Mouse (Mus musculus) macrophage (primary cell): ENCODE measurements around the gene Zfp322a. TPM values are rescaled to one million over a fixed set of nuclear protein-coding genes. Genes with fewer than 3 reads are reported as not detected.

Experiments used
- polyA plus RNA-seq: library from polyadenylated mRNA; stranded (reverse); fragments of 250-400 nt; gene quantifications from 3 replicates; pipeline ENCODE4 v1.2.4, GENCODE M21; 2018; ENCODE audit warnings: inconsistent platforms

Gene Zfp322a
- polyA plus RNA-seq, 1 experiment from 2014 or later = 19.9 TPM

Other genes starting within 250 kb of the Zfp322a start
- not detected in 3 replicates for gene Vmn1r218, start 236.1 kb downstream of the Zfp322a start, polyA plus RNA-seq
- not detected in 3 replicates for gene Vmn1r219, start 209.9 kb downstream of the Zfp322a start, polyA plus RNA-seq
- not detected in 3 replicates for gene Vmn1r220, start 181.2 kb downstream of the Zfp322a start, polyA plus RNA-seq
- not detected in 3 replicates for gene Vmn1r221, start 155.1 kb downstream of the Zfp322a start, polyA plus RNA-seq
- not detected in 3 replicates for gene Vmn1r222, start 133.3 kb downstream of the Zfp322a start, polyA plus RNA-seq
- not detected in 3 replicates for gene Vmn1r223, start 122.1 kb downstream of the Zfp322a start, polyA plus RNA-seq
- gene Abt1, start 54.7 kb upstream of the Zfp322a start, polyA plus RNA-seq = 3.5 to 4.4 TPM (median 3.7 TPM) in 3 replicates
- gene Btn1a1, start 96.7 kb upstream of the Zfp322a start, polyA plus RNA-seq = not detected in 3 replicates
- gene Btn2a2, start 119.6 kb upstream of the Zfp322a start, polyA plus RNA-seq = not detected in 3 replicates
- gene Hist1h4h, start 161.8 kb upstream of the Zfp322a start, polyA plus RNA-seq = 1.0 to 1.9 TPM in 2 of 3 replicates, not detected in the other
- not detected in 3 replicates for gene Hist1h2af, start 164.7 kb upstream of the Zfp322a start, polyA plus RNA-seq
- gene Hist1h3g, start 166.2 kb upstream of the Zfp322a start, polyA plus RNA-seq = not detected in 3 replicates
- 0.09 to 0.34 TPM (median 0.15 TPM) in 3 replicates for gene Hist1h2bh, start 174.2 kb upstream of the Zfp322a start, polyA plus RNA-seq
- not detected in 3 replicates for gene Hist1h3f, start 174.8 kb upstream of the Zfp322a start, polyA plus RNA-seq
- gene Hist1h4f, start 182.4 kb upstream of the Zfp322a start, polyA plus RNA-seq = not detected in 3 replicates
- gene Hist1h1d, start 184.1 kb upstream of the Zfp322a start, polyA plus RNA-seq = 0.05 to 0.10 TPM (median 0.10 TPM) in 3 replicates
- 0.26 TPM in 1 of 3 replicates, not detected in the others for gene Hist1h3e, start 193.2 kb upstream of the Zfp322a start, polyA plus RNA-seq
- 0.70 to 2.0 TPM (median 0.90 TPM) in 3 replicates for gene Hist1h2ae, start 202.0 kb upstream of the Zfp322a start, polyA plus RNA-seq
- 0.65 to 7.9 TPM (median 2.9 TPM) in 3 replicates for gene Hist1h2bg, start 202.2 kb upstream of the Zfp322a start, polyA plus RNA-seq
- not detected in 3 replicates for gene Hist1h2bf, start 205.0 kb upstream of the Zfp322a start, polyA plus RNA-seq
- gene Hist1h2ad, start 205.2 kb upstream of the Zfp322a start, polyA plus RNA-seq = not detected in 3 replicates
- gene Hist1h3d, start 206.6 kb upstream of the Zfp322a start, polyA plus RNA-seq = 0.13 to 1.1 TPM in 2 of 3 replicates, not detected in the other
- gene Hist1h4d, start 212.4 kb upstream of the Zfp322a start, polyA plus RNA-seq = 0.13 TPM in 1 of 3 replicates, not detected in the others